Mouse (Mus musculus) embryo, embryonic 10 days (tissue): ENCODE measurements around the gene Nup35.

Source experiments
- DNase-seq: peaks from one replicate; pipeline ENCODE4 v3.0.0-alpha.2; 2015; ENCODE audit warnings: low spot score

Nup35 gene

GRCm38 (mm10) chr2:80616854-80617737 lies at the start of gene Nup35, which contains the start of gene Dusp19:
Nup35 (plus strand) TSS chr2:80617236.
Dusp19 (plus strand) TSS chr2:80617045.
- peak; percentile 96 for DNase-seq

GRCm38 (mm10) chr2:80567411-80567810 lies 49.6 kb upstream of the Nup35 start:
- no peak for DNase-seq

- DNase-seq, result no peak
Measured at GRCm38 (mm10) chr2:80570656-80571055, 46.4 kb upstream of the Nup35 start.

- DNase-seq, result no peak
Measured at GRCm38 (mm10) chr2:80577286-80577685, 39.8 kb upstream of the Nup35 start.

- DNase-seq, result no peak
Measured at GRCm38 (mm10) chr2:80579253-80579891, 37.7 kb upstream of the Nup35 start.

GRCm38 (mm10) chr2:80580311-80580961 lies 36.6 kb upstream of the Nup35 start:
- DNase-seq, result peak; percentile 47

GRCm38 (mm10) chr2:80581043-80581711 lies 35.9 kb upstream of the Nup35 start, which contains the start of gene Nckap1:
Nckap1 (minus strand) TSS chr2:80581380.
- peak; percentile 80 for DNase-seq

- DNase-seq, result no peak
Measured at GRCm38 (mm10) chr2:80582356-80582755, 34.7 kb upstream of the Nup35 start.

- no peak for DNase-seq
Measured at GRCm38 (mm10) chr2:80594215-80594918, 22.7 kb upstream of the Nup35 start.

GRCm38 (mm10) chr2:80596960-80597359 lies 20.1 kb upstream of the Nup35 start:
- DNase-seq, result no peak

- DNase-seq, result no peak
Measured at GRCm38 (mm10) chr2:80599850-80600249, 17.2 kb upstream of the Nup35 start.

GRCm38 (mm10) chr2:80600611-80601010 lies 16.4 kb upstream of the Nup35 start:
- DNase-seq, result no peak

- DNase-seq, result no peak
Measured at GRCm38 (mm10) chr2:80602756-80603155, 14.3 kb upstream of the Nup35 start.

GRCm38 (mm10) chr2:80603771-80604426 lies 13.1 kb upstream of the Nup35 start:
- DNase-seq, result no peak

- DNase-seq, result no peak
Measured at GRCm38 (mm10) chr2:80612286-80612685, 4.8 kb upstream of the Nup35 start.

GRCm38 (mm10) chr2:80612796-80613195 lies 4.2 kb upstream of the Nup35 start:
- no peak for DNase-seq

- DNase-seq, result no peak
Measured at GRCm38 (mm10) chr2:80618991-80619390, 2.0 kb downstream of the Nup35 start.

- no peak for DNase-seq
Measured at GRCm38 (mm10) chr2:80621921-80622320, 4.9 kb downstream of the Nup35 start.

- no peak for DNase-seq
Measured at GRCm38 (mm10) chr2:80624523-80624922, 7.5 kb downstream of the Nup35 start.

GRCm38 (mm10) chr2:80632336-80633026 lies 15.4 kb downstream of the Nup35 start:
- DNase-seq, result no peak
